Mouse (Mus musculus) hindbrain, postnatal 0 days (tissue): ENCODE data around the gene 1700030K09Rik. TPM values are rescaled to one million over a fixed set of nuclear protein-coding genes. Genes with fewer than 3 reads are reported as not detected.

Source experiments
- ATAC-seq: fragments of 200-750 bp; cut with Nextera tagmentation; 2 replicates; pipeline ENCODE4 v1.8.0; 2017; ENCODE audit warnings: mild to moderate bottlenecking, moderate TSS enrichment, moderate library complexity
- DNase-seq: peaks from one replicate; pipeline ENCODE4 v3.0.0-alpha.2; 2015; ENCODE audit warnings: low spot score
- H3K27ac ChIP-seq: fragments of 300-500 bp; sonication (generic); 2 replicates; pipeline ENCODE4 v1.5.1; 2014; ENCODE audit warnings: mild to moderate bottlenecking
- H3K27me3 ChIP-seq: fragments of 300-500 bp; sonication (generic); 2 replicates; pipeline ENCODE4 v1.6.1; 2014; ENCODE audit warnings: low read length, mixed read lengths; ENCODE audit not compliant: insufficient read depth
- H3K36me3 ChIP-seq: fragments of 300-500 bp; sonication (generic); 2 replicates; pipeline ENCODE4 v1.6.1; 2014; ENCODE audit warnings: low read length, mixed read lengths; ENCODE audit not compliant: insufficient read depth
- H3K4me1 ChIP-seq: fragments of 300-500 bp; sonication (generic); 2 replicates; pipeline ENCODE4 v1.6.1; 2014; ENCODE audit warnings: antibody characterized with exemption, low read length, mixed read lengths; ENCODE audit not compliant: insufficient read depth
- H3K4me2 ChIP-seq: fragments of 300-500 bp; sonication (generic); 2 replicates; pipeline ENCODE4 v1.6.1; 2014; ENCODE audit warnings: low read depth, mild to moderate bottlenecking, low read length, moderate library complexity, mixed read lengths
- H3K4me3 ChIP-seq: fragments of 300-500 bp; sonication (generic); 2 replicates; pipeline ENCODE4 v1.5.1; 2014; ENCODE audit warnings: low read length
- H3K9ac ChIP-seq: fragments of 300-500 bp; sonication (generic); replicated peaks from 2 replicates; pipeline ENCODE4 v1.6.1; 2014; ENCODE audit warnings: mild to moderate bottlenecking, low read length, moderate library complexity, mixed read lengths
- H3K9me3 ChIP-seq: fragments of 300-500 bp; sonication (generic); 2 replicates; pipeline ENCODE4 v1.6.1; 2016; ENCODE audit warnings: low read length, mixed read lengths
- CTCF ChIP-seq: IDR thresholded peaks from 2 replicates; pipeline ENCODE4 v1.5.1; 2016; ENCODE audit warnings: antibody characterized with exemption, control low read depth, low read depth
- WGBS: fragments of 180-500 bp; shearing (Covaris S2); extraction: QIAGEN DNeasy Blood & Tissue Kit; methylation state at CpG from one replicate; pipeline ENCODE4 v1.1.7; 2014; 5-methylcytosine and 5-hydroxymethylcytosine counted together
- polyA plus RNA-seq: library from polyadenylated mRNA; unstranded; fragments of >200 nt; fragmentation: Nextera tagmentation; extraction: Ambion mirVana; gene quantifications from 2 replicates; pipeline ENCODE4 v1.2.1, GENCODE M21; 2015
- total RNA-seq: library from RNA; depleted of rRNA; stranded (reverse); fragments of >200 nt; gene quantifications from 2 replicates; pipeline ENCODE4 v1.2.3, GENCODE M21; 2014; rRNA removed

Gene 1700030K09Rik
- 8.6 and 11.3 TPM in 2 replicates for total RNA-seq
- 13.1 and 13.2 TPM in 2 replicates for polyA plus RNA-seq

GRCm38 (mm10) chr8:72443338-72443993 lies at the start of gene 1700030K09Rik, which contains the start of gene Calr3:
1700030K09Rik (plus strand) TSS chr8:72443880.
Calr3 (minus strand) TSS chr8:72443870.
- peak; percentile 99 for ATAC-seq
- 6% methylated on average over 34 of the region's 34 CpGs for WGBS
- H3K27me3 ChIP-seq = no peaks in the 10 kb centered on the region
- H3K27ac ChIP-seq = peak within 1 kb of the TSS; percentile 33
- peaks cover 4% of the 10 kb centered on the region for H3K4me1 ChIP-seq
- peak within 1 kb of the TSS; percentile 39 for H3K9ac ChIP-seq
- no peaks in the 10 kb centered on the region for H3K36me3 ChIP-seq
- peak; percentile 99 for DNase-seq
- peak within 1 kb of the TSS; percentile 58 for H3K4me2 ChIP-seq
- H3K9me3 ChIP-seq = no peaks in the 10 kb centered on the region
- no peak for TF ChIP-seq CTCF
- H3K4me3 ChIP-seq = peak within 1 kb of the TSS; percentile 33

- DNase-seq (no peak), ATAC-seq (no peak)
- H3K9ac ChIP-seq = no peak overlapping the region
- 88% methylated on average over 1 of the region's 1 CpGs for WGBS
- no peaks in the 10 kb centered on the region for H3K4me1 ChIP-seq
- H3K36me3 ChIP-seq = peaks cover 15% of the 10 kb centered on the region
- no peaks in the 10 kb centered on the region for H3K9me3 ChIP-seq
- H3K27me3 ChIP-seq = no peaks in the 10 kb centered on the region
- no peak overlapping the region for H3K27ac ChIP-seq
- no peak overlapping the region for H3K4me2 ChIP-seq
- no peak for TF ChIP-seq CTCF
- no peak overlapping the region for H3K4me3 ChIP-seq
Observed at GRCm38 (mm10) chr8:72401381-72401780, 42.3 kb upstream of the 1700030K09Rik start.

- Histone ChIP-seq H3K36me3 (peaks cover 12% of the 10 kb centered on the region), H3K4me1 (no peaks in the 10 kb centered on the region), H3K27me3 (no peaks in the 10 kb centered on the region), H3K4me3 (no peak overlapping the region), H3K4me2 (no peak overlapping the region), H3K9ac (no peak overlapping the region), H3K27ac (no peak overlapping the region), H3K9me3 (no peaks in the 10 kb centered on the region)
- ATAC-seq = no peak
- TF ChIP-seq CTCF = no peak
- WGBS = 88% methylated on average over 3 of the region's 3 CpGs
- DNase-seq = no peak
Observed at GRCm38 (mm10) chr8:72402981-72403380, 40.7 kb upstream of the 1700030K09Rik start.

GRCm38 (mm10) chr8:72407878-72408277 lies 35.8 kb upstream of the 1700030K09Rik start:
- no peak for TF ChIP-seq CTCF
- Histone ChIP-seq H3K4me3 (no peak overlapping the region), H3K9ac (no peak overlapping the region), H3K4me1 (no peaks in the 10 kb centered on the region), H3K36me3 (no peaks in the 10 kb centered on the region), H3K4me2 (no peak overlapping the region), H3K27me3 (no peaks in the 10 kb centered on the region), H3K27ac (no peak overlapping the region), H3K9me3 (no peaks in the 10 kb centered on the region)
- DNase-seq (no peak), ATAC-seq (no peak)
- 91% methylated on average over 1 of the region's 1 CpGs for WGBS

- Histone ChIP-seq H3K36me3 (no peaks in the 10 kb centered on the region), H3K27me3 (no peaks in the 10 kb centered on the region), H3K4me2 (no peak overlapping the region), H3K9ac (no peak overlapping the region; the same call in 1 of the 2 replicates), H3K9me3 (no peaks in the 10 kb centered on the region), H3K27ac (no peak overlapping the region), H3K4me1 (no peaks in the 10 kb centered on the region), H3K4me3 (no peak overlapping the region)
- 0 out of 2 replicates have a peak, but pooled peaks have one; percentile 22 for ATAC-seq
- no peak for DNase-seq
- 45% methylated on average over 3 of the region's 3 CpGs for WGBS
- no peak for TF ChIP-seq CTCF
Observed at GRCm38 (mm10) chr8:72409443-72409842, 34.2 kb upstream of the 1700030K09Rik start.

- H3K4me2 ChIP-seq = no peak overlapping the region
- TF ChIP-seq CTCF = no peak
- H3K27ac ChIP-seq = no peak overlapping the region
Observed at GRCm38 (mm10) chr8:72413839-72414238, 29.8 kb upstream of the 1700030K09Rik start.

GRCm38 (mm10) chr8:72415252-72415651 lies 28.4 kb upstream of the 1700030K09Rik start:
- no peak overlapping the region for H3K4me3 ChIP-seq
- H3K4me2 ChIP-seq = no peak overlapping the region
- WGBS = 58% methylated on average over 2 of the region's 2 CpGs
- ATAC-seq (no peak), DNase-seq (no peak)
- H3K9ac ChIP-seq = no peak overlapping the region
- H3K36me3 ChIP-seq = no peaks in the 10 kb centered on the region
- peaks cover 14% of the 10 kb centered on the region for H3K4me1 ChIP-seq
- H3K27me3 ChIP-seq = no peaks in the 10 kb centered on the region
- H3K27ac ChIP-seq = no peak overlapping the region
- TF ChIP-seq CTCF = no peak
- H3K9me3 ChIP-seq = no peaks in the 10 kb centered on the region

More at GRCm38 (mm10) chr8:72413839-72414238, 29.8 kb upstream of the 1700030K09Rik start:
- 94% methylated on average over 7 of the region's 7 CpGs for WGBS
- DNase-seq (no peak), ATAC-seq (no peak)
- H3K4me1 ChIP-seq = peaks cover under 1% of the 10 kb centered on the region; the same call in 1 of the 2 replicates
- H3K4me3 ChIP-seq = no peak overlapping the region
- H3K36me3 ChIP-seq = no peaks in the 10 kb centered on the region
- H3K9ac ChIP-seq = no peak overlapping the region
- no peaks in the 10 kb centered on the region for H3K27me3 ChIP-seq
- H3K9me3 ChIP-seq = no peaks in the 10 kb centered on the region
